In genomic region chr2:64065511-64065910, GRCm38 (mm10) we compare ENCODE assay signal across 19 mouse cellular contexts. TPM values are rescaled to one million over a fixed set of nuclear protein-coding genes. Genes with fewer than 3 reads are reported as not detected.
DNase-seq lines count a peak whose midpoint lies in the region; ATAC-seq lines count a peak whose summit lies in the region.
"Had no signal": no experiment of that assay in that cellular context is flagged by ENCODE, and none has a peak within 500 bp of the region (broad histone marks: within the 10 kb centered on the region; RNA-seq: fewer than 3 reads in every experiment).

No protein-coding gene starts in this region.

- H3K27ac ChIP-seq in forebrain, embryonic 11.5 days (ENCODE audit: low read depth, low read length) = no peak overlapping the region
- H3K27ac ChIP-seq in forebrain, embryonic 10.5 days = no peak overlapping the region
- H3K27ac ChIP-seq in midbrain, embryonic 15.5 days = no peak overlapping the region
- H3K27ac ChIP-seq in midbrain, embryonic 16.5 days (ENCODE audit: low read length) = no peak overlapping the region
- H3K27ac ChIP-seq: heart, adult 2 months; hindbrain, embryonic 15.5 days had no signal

- WGBS in forebrain, embryonic 11.5 days = 16% methylated on average over 4 of the region's 4 CpGs
- WGBS in forebrain, embryonic 10.5 days = 32% methylated on average over 4 of the region's 4 CpGs
- WGBS in midbrain, embryonic 15.5 days = 35% methylated on average over 4 of the region's 4 CpGs
- WGBS in midbrain, embryonic 16.5 days = 35% methylated on average over 4 of the region's 4 CpGs

- no peaks in the 10 kb centered on the region for H3K36me3 ChIP-seq in forebrain, embryonic 11.5 days (ENCODE audit: control insufficient read depth, insufficient read depth, low read length)
- no peaks in the 10 kb centered on the region for H3K36me3 ChIP-seq in forebrain, embryonic 10.5 days (replicated peaks)
- no peaks in the 10 kb centered on the region for H3K36me3 ChIP-seq in midbrain, embryonic 15.5 days (replicated peaks)
- no peaks in the 10 kb centered on the region for H3K36me3 ChIP-seq in midbrain, embryonic 16.5 days (ENCODE audit: control insufficient read depth, insufficient read depth, low read length)
- H3K36me3 ChIP-seq: G1E; heart, embryonic 12.5 days; hindbrain, embryonic 15.5 days had no signal

- DNase-seq in forebrain, embryonic 11.5 days (ENCODE audit: low spot score) = no peak
- DNase-seq in forebrain, embryonic 10.5 days (ENCODE audit: extremely low spot score, low spot score) = no peak
- peak; percentile 48 for DNase-seq in retina, embryonic 14.5 days (ENCODE audit: low spot score)
- DNase-seq in adrenal gland, postnatal 25 days = no peak
- DNase-seq in kidney, postnatal 10 days = no peak
- DNase-seq: adrenal gland, adult 8-10 months; B cell, adult 2 months; cerebellum, adult 11-12 months; cerebellum, adult 9-10 months; cerebellum, postnatal 25 days; gastrocnemius, postnatal 14 days; heart, adult 2 months had no signal

- H3K9me3 ChIP-seq in forebrain, embryonic 11.5 days (ENCODE audit: control insufficient read depth, low read length) = no peaks in the 10 kb centered on the region
- H3K9me3 ChIP-seq in forebrain, embryonic 10.5 days = no peaks in the 10 kb centered on the region
- no peaks in the 10 kb centered on the region for H3K9me3 ChIP-seq in midbrain, embryonic 15.5 days
- no peaks in the 10 kb centered on the region for H3K9me3 ChIP-seq in midbrain, embryonic 16.5 days (replicated peaks; ENCODE audit: control insufficient read depth, low read length, poor library complexity, severe bottlenecking)
- H3K9me3 ChIP-seq: G1E; heart, embryonic 12.5 days; hindbrain, embryonic 15.5 days had no signal

- H3K4me2 ChIP-seq in forebrain, embryonic 11.5 days (ENCODE audit: low read depth, low read length, severe bottlenecking) = no peak overlapping the region
- no peak overlapping the region for H3K4me2 ChIP-seq in midbrain, embryonic 15.5 days
- H3K4me2 ChIP-seq in midbrain, embryonic 16.5 days (ENCODE audit: low read length) = no peak overlapping the region
- H3K4me2 ChIP-seq: heart, embryonic 12.5 days; hindbrain, embryonic 15.5 days had no signal

- H3K4me3 ChIP-seq in forebrain, embryonic 11.5 days (ENCODE audit: low read depth, low read length) = no peak overlapping the region
- H3K4me3 ChIP-seq in forebrain, embryonic 10.5 days = no peak overlapping the region
- no peak overlapping the region for H3K4me3 ChIP-seq in midbrain, embryonic 15.5 days
- no peak overlapping the region for H3K4me3 ChIP-seq in midbrain, embryonic 16.5 days (ENCODE audit: low read depth, low read length)
- H3K4me3 ChIP-seq: heart, adult 2 months; heart, embryonic 12.5 days; hindbrain, embryonic 15.5 days had no signal

- ATAC-seq in forebrain, embryonic 11.5 days (replicated peaks; ENCODE audit: low FRiP score) = peak; percentile 85
- ATAC-seq in midbrain, embryonic 15.5 days (replicated peaks) = peak; percentile 45; the same call in 1 of the 2 replicates
- no peak; the same call in 1 of the 2 replicates for ATAC-seq in midbrain, embryonic 16.5 days
- ATAC-seq: CD4-positive, CD25-positive, alpha-beta regulatory T cell, adult 4 months; intestine, embryonic 16.5 days had no signal

- no peak overlapping the region for H3K9ac ChIP-seq in forebrain, embryonic 11.5 days (ENCODE audit: low read length)
- H3K9ac ChIP-seq in midbrain, embryonic 15.5 days = no peak overlapping the region
- no peak overlapping the region for H3K9ac ChIP-seq in midbrain, embryonic 16.5 days (ENCODE audit: low read depth, low read length)
- H3K9ac ChIP-seq: heart, embryonic 12.5 days; hindbrain, embryonic 15.5 days had no signal

- no peaks in the 10 kb centered on the region for H3K4me1 ChIP-seq in forebrain, embryonic 11.5 days (replicated peaks; ENCODE audit: control insufficient read depth, insufficient read depth, low read length)
- peaks cover 24% of the 10 kb centered on the region for H3K4me1 ChIP-seq in forebrain, embryonic 10.5 days
- H3K4me1 ChIP-seq in midbrain, embryonic 15.5 days = no peaks in the 10 kb centered on the region
- no peaks in the 10 kb centered on the region; the same call in 1 of the 2 replicates for H3K4me1 ChIP-seq in midbrain, embryonic 16.5 days (ENCODE audit: control insufficient read depth, insufficient read depth, low read length)
- H3K4me1 ChIP-seq: hindbrain, embryonic 15.5 days had no signal

- H3K27me3 ChIP-seq in forebrain, embryonic 11.5 days (ENCODE audit: control insufficient read depth, insufficient read depth, low read length) = 0 out of 2 replicates have a peak, but pooled peaks cover 2% of the 10 kb centered on the region
- H3K27me3 ChIP-seq in forebrain, embryonic 10.5 days (ENCODE audit: poor library complexity, severe bottlenecking) = peaks cover 5% of the 10 kb centered on the region; the same call in 1 of the 2 replicates
- no peaks in the 10 kb centered on the region for H3K27me3 ChIP-seq in midbrain, embryonic 15.5 days (replicated peaks)
- H3K27me3 ChIP-seq in midbrain, embryonic 16.5 days (ENCODE audit: control insufficient read depth, insufficient read depth, low read depth, low read length) = no peaks in the 10 kb centered on the region; the same call in 1 of the 2 replicates
- H3K27me3 ChIP-seq: heart, embryonic 12.5 days; hindbrain, embryonic 15.5 days had no signal

RNA-seq across cellular contexts. Expression of gene Fign, which starts 32.3 kb away (rescaled TPM):
- 14.4 and 16.2 TPM in 2 replicates for polyA plus RNA-seq in forebrain, embryonic 11.5 days (2014; fragmentation: Nextera tagmentation; extraction: Ambion mirVana)
- 12.9 and 14.1 TPM in 2 replicates for polyA plus RNA-seq in forebrain, embryonic 10.5 days (2016; fragmentation: Nextera tagmentation; extraction: Ambion mirVana)
- polyA plus RNA-seq in midbrain, embryonic 15.5 days (2015; fragmentation: Nextera tagmentation; extraction: Ambion mirVana) = 20.1 and 23.4 TPM in 2 replicates
- polyA plus RNA-seq in midbrain, embryonic 16.5 days (2015; fragmentation: Nextera tagmentation; extraction: Ambion mirVana) = 20.5 and 25.9 TPM in 2 replicates
- 3.6 and 5.1 TPM in 2 replicates for total RNA-seq in adrenal gland, postnatal 25 days (2021)
- polyA plus RNA-seq: G1E had no signal
